Mouse (Mus musculus) heart, postnatal 25 days (tissue): ENCODE data around the gene Pimreg. TPM values are rescaled to one million over a fixed set of nuclear protein-coding genes. Genes with fewer than 3 reads are reported as not detected.

Experiments used
- DNase-seq: peaks from one replicate; pipeline ENCODE4 v3.0.0; 2022; ENCODE audit warnings: low spot score
- intact Hi-C: fragments of 180-260 bp; cut with DNase I; formaldehyde crosslinking; loops from one replicate; pipeline ENCODE4 v1.15.1; 2025
- total RNA-seq, 2 experiments: library from RNA; stranded (reverse); gene quantifications; 2 replicates each; pipeline ENCODE4 v1.2.3; 2021

Gene Pimreg
- total RNA-seq, 2 experiments from 2014 or later, result 1.0 to 2.6 TPM

DNA sequence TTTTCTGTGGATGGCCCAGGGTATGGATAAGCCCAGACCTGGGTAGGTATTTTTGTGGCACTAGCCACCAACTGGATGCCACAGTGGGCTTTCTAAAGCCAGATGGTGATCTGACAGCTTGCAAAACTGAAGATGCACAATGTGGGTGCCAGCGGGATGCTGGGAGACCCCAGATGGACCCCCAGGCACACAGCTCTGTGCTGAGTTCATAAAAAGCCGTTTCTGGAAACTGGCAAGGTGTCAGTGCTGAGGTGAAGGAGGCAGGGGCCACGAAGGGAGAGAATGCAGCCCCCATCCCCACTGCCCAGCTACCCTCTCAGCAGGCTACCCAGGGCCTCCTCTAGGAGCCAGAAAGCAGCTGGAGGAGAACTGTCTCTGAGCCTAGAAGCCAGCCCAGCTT, 15.3 kb downstream of the Pimreg start:
- intact Hi-C loops, result no loop called here
- no peak for DNase-seq

DNA sequence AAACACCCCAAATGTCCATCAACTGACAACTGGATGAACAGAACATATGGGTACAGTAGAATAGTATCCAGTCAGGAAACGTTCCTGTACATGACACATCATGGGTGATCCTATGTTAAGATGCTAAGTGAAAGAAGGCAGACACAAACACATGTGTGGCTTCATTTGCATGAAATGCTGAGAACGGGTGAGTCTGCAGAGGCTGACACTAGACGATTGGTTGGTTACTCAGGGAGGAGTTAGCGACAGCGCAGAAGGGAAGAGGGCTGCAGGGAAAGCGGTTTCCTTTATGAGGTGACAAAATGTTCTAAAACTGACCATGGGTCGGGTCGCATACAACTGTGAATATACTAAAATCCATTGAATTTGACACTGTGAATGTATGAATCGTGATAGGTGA, 18.6 kb downstream of the Pimreg start:
- intact Hi-C loops, result no loop called here

DNA sequence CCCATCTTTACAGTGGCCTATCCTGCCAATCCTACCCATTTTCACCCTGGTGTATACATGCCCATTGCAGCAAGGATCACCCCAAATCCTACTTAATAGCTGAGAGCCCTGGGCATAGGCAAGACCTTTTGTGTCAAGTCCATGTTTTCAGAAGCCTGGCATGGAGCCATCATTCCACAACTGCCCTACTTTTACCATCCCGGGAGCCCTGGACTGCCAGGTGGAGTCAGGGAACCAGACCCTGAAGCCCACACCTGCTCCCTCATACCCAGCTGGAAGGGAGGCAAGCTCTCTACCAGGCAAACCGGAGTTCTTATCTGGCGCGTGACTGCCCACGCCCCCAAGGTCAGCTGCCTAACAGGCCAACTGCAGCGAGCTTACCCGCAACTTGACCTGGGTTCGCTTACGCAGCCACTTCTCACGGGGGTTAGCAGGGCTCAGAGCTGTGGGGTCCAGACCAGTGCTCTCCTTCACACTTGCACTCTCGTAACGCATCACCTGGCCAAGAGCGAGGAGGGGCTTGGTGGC, 19.3 kb downstream of the Pimreg start:
- intact Hi-C loops, result no loop called here
- no peak for DNase-seq

More for the DNA sequence above, 18.6 kb downstream of the Pimreg start:
- no peak for DNase-seq

DNA sequence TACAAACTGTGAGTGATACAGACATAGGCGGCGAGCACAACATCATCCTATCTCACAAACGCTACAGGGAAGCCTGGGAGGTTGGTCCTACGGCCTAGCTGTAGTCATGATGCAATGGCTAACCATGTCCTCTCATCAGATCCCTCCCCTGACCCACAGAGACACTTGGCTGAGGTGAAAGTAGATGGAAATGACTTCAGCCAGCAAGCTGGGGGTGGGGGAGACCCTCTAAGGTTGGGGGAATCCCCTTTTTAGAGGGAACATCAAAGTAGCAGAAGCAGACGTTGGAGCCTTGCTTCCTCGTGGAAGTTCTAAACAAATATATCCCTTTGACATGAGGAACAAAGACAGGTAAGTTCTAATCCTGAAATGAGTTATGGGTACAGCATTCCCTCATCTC, 22.6 kb downstream of the Pimreg start:
- intact Hi-C loops, result no loop called here
- no peak for DNase-seq

DNA sequence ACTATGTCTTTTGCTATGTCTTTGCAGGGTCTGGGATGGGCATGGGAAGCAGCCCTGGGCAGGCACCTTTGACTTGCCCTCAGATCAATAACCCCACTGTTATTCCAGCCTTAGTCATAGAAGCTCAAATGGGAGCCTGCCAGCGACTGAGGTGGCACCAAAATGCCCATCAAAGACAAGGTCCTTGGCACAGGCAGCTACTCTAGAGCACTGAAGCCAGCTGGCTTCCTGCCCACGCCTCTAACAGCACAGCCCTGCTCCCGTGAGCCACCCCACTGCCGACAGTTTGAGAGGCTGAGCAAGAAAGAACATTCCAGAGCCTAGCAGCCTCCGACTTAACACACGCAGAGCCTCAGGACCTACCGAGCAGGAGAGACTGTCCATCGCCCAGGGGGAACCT, 23.3 kb downstream of the Pimreg start:
- intact Hi-C loops, result loop anchor here (5.0 kb wide), 1 partner anchor 82 kb away; no protein-coding TSS in a partner anchor
- DNase-seq, result peak; percentile 24

DNA sequence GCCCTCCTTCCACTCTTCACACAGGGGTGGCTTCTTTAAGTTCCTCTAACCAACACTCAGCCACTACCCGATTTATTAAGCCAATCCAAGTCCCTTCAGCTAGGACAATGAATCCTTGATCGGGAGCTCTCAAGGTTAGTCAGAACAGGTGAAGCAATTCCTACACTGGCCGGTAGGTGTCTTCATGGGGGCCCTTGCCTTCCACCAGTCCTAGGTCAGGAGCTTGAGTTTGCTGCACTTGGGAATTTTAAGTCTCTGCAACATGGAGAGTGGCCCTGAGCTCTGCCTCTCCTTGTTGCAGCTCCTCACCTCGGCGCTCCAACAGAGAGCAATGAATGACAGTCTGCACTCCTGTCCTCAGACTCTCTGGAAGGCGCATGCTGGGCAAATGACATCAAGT, 24.5 kb downstream of the Pimreg start:
- intact Hi-C loops, result loop anchor here (5.0 kb wide), 1 partner anchor 81 kb away; no protein-coding TSS in a partner anchor
- DNase-seq, result no peak

DNA sequence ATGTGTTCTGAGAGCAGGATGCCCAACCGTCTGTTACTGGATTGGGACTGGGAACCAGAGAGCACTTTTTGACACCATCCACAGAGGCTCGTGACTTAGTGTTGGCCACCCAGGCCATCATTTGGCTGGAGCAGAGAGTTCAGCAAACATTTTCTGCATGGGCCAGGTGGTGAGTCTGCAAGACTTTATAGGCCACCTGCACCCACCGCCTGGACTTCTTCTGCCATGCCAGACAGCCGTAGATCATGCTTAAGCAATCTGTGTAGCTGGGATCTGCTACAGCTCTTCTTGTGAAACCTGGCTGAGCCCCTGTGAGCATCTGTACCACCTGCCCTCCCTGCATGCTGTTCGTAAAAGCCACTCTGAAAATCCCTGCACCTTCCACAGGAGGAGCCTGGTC, 25.5 kb downstream of the Pimreg start:
- no peak for DNase-seq
- intact Hi-C loops, result loop anchor here (5.0 kb wide), 1 partner anchor 80 kb away; no protein-coding TSS in a partner anchor

DNA sequence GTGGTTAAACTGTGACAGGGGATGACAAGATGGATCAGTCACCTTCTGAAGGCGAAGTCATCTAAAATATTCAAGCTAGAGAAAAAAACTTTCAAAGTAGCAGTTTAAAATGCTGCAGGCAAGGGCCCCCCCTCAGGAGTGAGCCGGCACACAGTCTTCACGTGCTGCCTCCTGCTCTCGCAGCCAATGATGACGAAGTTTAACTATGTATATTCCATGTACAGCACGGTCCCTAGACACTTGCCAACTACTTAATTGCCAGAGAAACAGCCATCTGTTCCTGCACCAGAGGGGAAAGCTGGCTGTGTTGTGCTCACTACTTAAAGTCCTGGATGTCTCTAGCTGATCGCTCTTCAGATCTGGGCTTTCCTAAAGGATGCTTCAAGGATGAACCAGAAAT, 26.2 kb downstream of the Pimreg start:
- intact Hi-C loops, result loop anchor here (5.0 kb wide), 1 partner anchor 79 kb away; no protein-coding TSS in a partner anchor
- no peak for DNase-seq

DNA sequence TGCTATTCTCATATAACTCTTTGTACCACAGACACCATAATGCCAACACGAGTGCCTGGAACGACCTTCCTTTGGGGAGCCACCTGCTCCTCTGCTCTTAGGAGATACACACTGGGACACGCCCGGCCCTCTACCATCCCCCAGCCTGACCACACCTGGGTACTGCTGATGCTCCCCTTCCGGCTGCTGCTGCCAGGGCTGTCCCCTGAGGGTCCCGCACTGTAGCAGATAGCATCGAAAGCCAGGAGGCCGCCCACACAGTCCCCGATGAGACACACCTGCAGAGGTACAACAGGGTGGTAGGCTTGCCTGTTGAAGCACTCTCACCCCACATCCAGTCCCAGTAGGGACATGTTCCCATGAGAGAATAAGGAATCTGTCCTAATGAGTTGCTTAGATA, 28.9 kb downstream of the Pimreg start:
- intact Hi-C loops, result no loop called here
- no peak for DNase-seq

DNA sequence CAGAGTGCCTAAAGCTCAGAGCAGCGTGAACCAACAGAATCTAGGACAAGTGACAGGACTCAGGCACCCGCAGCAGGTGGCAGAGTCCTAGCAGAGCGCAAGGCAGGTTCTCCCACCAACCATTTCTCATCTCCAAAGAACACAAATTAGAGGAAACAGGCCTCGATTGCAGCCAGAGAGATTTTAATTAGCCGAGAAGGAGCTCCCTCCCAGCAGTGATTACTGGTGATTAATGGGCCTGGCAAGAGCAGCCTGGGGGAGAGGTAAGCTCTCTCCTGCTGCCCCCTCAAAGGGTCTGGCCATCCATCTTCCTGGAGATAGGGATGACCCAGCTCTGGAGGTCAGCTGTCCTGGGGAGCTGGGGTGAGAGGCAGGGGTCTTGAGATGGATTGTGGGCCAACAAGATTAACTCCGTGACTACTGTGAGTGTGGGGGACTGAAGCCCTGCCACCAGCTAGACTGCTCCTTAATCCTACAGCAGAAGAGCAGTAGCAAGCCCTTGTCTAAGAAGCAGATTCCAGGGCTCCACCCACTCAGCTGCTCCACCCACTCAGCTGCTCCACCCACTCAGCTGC, 30.6 kb downstream of the Pimreg start:
- DNase-seq, result no peak
- intact Hi-C loops, result no loop called here

DNA sequence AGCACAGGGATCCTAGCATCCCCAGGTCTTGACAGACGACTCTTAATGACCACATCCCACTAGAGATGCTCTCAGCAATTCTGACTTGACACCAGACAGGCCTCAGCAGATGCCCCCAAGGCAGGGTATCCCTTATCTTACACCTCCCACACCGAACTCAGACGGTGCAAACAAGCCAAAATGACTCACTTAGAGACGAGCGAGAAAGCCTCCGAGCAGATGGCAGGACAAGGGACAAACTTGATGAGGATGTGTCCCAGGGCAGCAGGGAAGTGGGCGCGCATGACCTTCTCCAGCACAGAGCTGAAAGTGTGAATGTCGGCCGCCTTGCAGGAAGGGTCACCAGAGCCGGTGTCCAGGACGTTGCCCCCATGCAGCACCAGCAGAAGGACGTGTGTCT, 32.4 kb downstream of the Pimreg start:
- DNase-seq, result no peak
- intact Hi-C loops, result no loop called here

DNA sequence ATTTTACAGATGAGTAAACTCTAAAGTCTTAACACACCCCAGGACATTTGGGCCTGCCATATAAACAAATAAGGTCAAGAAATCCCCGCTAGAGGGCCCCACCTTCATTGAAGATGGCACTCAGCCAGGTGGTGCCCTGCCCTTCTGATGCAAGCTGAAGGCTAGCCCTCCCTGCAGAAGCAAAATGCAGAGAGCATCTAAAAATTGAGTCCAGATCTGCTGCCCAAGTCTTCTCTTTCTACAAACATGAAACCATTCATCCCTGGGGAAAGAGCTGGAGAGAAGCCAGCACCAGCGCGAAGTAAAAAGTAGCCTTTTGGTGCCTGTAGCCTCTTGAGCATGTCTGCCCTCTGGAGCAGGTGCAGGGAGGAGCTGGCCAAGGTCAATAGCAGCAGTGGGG, 36.2 kb downstream of the Pimreg start:
- intact Hi-C loops, result no loop called here
- DNase-seq, result no peak

DNA sequence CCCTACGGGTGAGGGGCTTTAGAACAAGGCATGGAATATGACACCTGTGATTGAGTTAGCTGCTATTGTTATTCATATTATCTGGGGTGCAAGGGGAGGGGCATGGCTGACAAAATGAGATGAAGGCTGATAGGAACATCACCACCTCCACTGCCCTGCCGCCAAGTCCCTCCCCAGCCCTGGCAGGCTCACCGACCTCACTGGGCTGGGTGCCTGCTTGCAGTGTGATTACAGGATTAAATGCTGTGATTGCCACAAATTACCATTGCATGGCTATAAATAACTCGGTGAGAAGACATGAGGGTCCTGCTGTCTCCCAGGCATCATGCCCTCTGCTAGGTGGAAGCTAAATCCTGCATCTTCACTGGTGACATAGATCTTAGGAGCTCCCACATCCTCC, 36.8 kb downstream of the Pimreg start:
- intact Hi-C loops, result no loop called here
- no peak for DNase-seq

DNA sequence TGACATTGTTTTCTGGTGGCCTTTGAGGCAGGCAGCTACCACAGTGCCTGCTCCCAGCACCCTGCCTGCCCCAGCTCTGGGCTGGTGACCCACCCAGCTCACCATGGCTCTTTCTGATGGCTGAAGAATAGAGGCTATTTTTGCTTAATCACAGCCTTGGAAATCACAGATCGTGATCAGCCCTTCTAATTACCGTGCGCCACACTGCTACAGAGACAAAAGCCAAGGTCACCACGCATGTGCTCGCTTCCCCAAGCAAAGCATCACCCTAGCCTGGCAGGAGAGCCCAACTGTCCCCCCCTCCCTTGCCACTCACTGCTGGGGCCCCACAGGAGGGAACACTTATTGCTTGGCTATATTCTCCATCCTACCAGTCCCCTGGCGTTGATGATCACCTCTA, 38.6 kb downstream of the Pimreg start:
- no peak for DNase-seq
- intact Hi-C loops, result no loop called here

DNA sequence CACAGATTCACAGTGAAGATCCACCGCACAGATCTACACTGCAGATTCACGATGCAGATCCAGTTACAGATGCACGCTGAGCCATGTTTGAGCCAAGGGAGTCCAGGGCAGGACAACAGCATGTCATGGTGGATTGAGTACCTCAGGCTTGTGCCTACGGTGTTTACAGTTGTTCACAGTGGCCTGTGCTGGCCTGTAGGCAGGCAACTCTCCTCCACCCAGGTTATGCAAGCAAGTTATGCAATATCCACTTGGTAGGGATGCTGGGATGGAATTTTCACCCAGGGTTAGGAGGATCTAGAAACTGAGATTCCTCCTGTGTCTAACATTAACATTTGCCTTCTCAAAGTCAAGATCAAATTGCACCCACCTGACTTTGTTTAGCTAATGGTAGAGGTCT, 40.8 kb downstream of the Pimreg start:
- intact Hi-C loops, result no loop called here
- DNase-seq, result no peak

DNA sequence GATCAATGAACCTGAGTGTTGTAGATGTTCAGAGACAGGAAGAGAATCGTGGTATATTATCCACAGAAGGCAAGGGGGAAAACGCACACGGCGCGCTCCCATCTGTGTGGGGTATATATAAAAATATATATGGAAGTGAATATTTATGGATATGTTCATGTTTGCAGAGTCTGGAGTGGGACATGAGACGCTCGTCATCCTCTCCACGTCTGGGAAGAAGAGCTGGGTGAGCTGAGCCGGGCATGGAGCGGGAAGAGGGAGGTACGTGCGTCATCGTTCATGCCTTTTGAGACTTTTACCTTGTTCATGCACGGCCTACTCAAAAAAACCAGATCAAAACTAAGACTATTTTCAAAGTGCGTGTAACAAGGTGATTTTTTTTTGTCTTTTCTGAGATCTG, 42.5 kb downstream of the Pimreg start:
- intact Hi-C loops, result no loop called here
- DNase-seq, result no peak

DNA sequence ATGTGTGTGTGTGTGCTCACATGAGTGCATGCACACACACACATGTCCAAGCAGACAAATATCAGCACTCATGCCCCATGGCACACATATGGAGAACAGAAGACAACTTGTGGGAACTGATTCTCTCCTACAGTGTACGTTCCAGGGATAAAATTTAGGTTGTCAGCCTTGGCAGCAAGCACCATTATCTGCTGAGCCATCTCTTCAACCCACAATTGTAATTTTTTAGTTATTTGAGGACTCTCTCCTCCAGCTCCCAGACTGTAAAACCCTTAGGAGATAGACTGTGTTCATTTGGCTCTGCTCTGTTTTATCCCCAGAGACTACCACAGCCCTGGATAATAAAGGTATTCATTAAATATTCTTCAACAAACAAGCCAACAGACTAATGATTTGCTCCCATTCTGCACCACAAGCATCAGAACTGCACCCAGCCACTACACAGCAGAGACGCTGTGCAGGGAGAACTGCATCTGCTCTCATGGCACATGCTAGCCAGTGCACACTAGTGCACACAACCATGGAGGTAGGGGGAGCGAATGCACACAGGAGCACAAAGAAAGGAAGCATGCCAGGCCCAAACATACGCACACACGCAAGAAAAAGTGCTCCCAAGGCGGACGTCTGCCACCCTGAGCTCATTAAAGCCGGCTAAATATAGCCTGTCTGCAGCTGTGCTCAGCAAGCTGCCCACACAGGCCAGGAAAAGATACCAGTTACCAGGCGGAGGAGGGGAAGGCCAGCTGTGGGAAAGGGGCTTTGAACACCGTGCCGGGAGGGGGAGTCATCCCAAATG, 44.6 kb downstream of the Pimreg start:
- DNase-seq, result no peak
- intact Hi-C loops, result no loop called here

DNA sequence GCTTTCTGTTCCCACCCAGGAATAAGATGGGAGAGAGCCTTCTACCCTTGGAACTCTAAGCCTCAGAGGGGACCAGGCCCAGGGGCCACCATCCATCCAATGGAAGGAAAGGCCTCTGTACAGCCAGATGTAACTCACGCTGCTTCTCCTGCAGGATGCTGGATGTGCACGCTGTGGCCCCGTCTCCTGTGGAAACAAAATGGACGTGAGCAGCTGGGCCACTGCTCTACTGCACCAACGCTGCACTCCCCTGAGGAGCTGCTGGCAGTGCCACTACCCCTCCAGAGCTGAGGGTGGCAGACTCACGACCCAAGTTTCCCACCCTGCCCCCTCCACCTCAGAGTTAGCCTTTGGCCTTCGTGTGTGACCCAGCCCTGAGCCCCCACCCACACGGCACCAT, 50.6 kb downstream of the Pimreg start:
- no peak for DNase-seq
- intact Hi-C loops, result no loop called here

DNA sequence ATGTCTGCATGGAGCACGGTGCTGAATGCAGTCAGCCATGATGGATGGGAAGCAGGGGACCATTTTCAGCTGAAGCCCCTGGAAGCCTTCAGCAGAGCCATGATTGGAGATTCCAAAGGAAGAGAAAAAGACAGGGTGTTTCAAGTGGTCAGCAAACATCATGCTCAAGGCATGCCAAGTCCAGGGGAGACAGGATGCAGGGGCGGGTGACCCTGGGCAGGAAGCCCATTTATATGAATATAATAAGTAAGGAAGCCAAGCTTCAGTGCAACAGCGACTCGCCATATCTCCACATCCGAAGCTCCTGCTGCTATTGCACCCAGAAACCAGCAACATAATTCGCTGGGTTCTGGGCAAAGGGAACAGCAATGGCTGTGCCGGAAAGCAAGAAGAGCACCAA, 52.6 kb downstream of the Pimreg start:
- peak; percentile 33 for DNase-seq
- intact Hi-C loops, result no loop called here

DNA sequence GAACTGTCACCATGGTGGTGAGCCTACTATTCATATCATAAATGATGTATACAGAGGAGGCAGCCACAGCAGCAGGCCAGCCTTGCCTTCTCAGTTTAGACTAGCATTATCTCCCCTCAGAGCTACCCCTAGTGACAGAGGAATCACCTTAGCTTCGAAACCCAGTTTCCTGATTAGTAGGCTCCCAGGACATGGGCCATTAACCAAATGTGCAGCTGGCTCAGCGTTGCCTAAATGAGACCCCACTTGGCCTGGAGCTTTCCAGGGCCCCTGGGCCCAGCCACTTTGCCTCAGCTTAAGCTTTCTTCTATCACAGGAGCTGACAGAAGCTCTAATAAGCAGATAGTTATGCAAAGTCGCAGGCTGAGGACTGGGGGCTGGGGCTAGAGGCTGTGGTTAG, 54.2 kb downstream of the Pimreg start:
- DNase-seq, result no peak
- intact Hi-C loops, result no loop called here
